Mouse (Mus musculus): ENCODE data around the gene Klhl36. TPM values are rescaled to one million over a fixed set of nuclear protein-coding genes. Genes with fewer than 3 reads are reported as not detected.

Klhl36 gene
- polyA plus RNA-seq, 1 experiment from 2014 or later, result 17.3 TPM

DNA sequence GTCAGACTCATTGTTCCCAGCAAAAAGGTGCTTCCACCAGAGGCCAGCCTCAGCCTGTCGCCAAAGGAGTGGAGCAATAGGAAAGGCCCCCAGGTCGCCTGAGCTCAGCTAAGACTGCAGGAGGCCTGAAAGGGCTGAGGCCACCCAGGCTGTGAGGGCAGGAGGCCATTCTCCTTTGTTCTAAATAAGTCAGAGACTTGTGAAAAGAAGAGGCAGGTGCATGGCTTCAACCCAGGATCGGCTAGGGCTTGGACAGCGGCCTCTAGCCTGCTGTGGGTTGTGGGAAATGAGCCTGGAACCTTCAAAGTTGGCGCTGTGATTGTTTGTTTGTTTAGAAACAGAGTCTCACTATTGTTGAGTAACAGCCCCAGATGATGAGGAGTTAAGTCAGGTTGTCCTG is 8.0 kb upstream of the Klhl36 start:
- WGBS, result 24% methylated on average over 5 of the region's 5 CpGs
- H3K36me3 ChIP-seq, result no peaks in the 10 kb centered on the region
- H3K9me3 ChIP-seq, result no peaks in the 10 kb centered on the region
- H3K27me3 ChIP-seq, result no peaks in the 10 kb centered on the region
- H3K9ac ChIP-seq, result no peak overlapping the region
- H3K4me2 ChIP-seq, result no peak overlapping the region
- ATAC-seq (ENCODE audit: low FRiP score, low read depth), result no peak
- H3K4me1 ChIP-seq (replicated peaks), result no peaks in the 10 kb centered on the region
- no peak overlapping the region for H3K27ac ChIP-seq (replicated peaks)
- no peak overlapping the region for H3K4me3 ChIP-seq

DNA sequence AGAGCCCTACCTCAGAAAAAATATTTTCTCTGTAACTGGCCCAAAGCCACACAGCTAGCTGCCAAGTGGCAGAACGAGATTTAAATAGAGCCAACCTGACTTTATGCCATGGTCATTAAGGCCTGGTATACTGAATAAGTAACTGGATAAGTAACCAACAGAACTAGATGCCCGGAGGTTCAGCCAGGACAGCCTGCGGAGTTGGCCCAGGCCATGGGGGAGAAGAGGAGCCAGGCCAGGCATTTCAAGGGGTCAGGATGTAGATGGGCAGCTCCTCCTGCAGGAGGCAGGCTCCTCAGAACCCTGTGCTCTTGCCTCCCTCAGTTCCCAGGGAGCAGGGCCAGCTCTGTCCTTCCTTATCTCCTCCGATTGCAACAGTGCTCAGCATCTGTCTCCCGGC is 6.4 kb upstream of the Klhl36 start:
- Histone ChIP-seq H3K4me1 (replicated peaks) (no peaks in the 10 kb centered on the region), H3K9ac (no peak overlapping the region), H3K4me2 (no peak overlapping the region), H3K27me3 (no peaks in the 10 kb centered on the region), H3K4me3 (no peak overlapping the region), H3K9me3 (no peaks in the 10 kb centered on the region), H3K36me3 (no peaks in the 10 kb centered on the region), H3K27ac (replicated peaks) (no peak overlapping the region)
- ATAC-seq (ENCODE audit: low FRiP score, low read depth), result no peak
- 75% methylated on average over 5 of the region's 5 CpGs for WGBS

DNA sequence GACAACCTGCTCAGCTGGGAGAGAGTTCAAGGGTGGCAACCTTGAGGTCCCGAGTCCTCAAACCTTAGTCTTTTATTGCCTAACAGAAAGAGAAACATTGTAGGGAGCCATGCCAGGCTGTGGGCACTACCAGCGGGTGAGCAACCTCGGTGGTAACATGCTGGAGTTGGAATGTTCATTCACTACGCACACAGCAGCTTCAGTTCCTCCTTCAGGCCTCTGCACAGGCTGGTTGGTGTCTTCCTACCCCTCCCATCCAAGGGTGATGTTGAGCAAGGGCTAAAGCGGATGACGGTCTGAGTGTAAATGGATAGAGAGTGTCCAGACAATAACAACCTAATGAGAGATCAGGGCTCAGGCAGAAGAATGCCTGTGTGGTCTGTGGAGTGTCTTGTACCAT is 4.3 kb upstream of the Klhl36 start:
- Histone ChIP-seq H3K4me1 (replicated peaks) (peaks cover 3% of the 10 kb centered on the region), H3K9ac (no peak overlapping the region), H3K4me3 (no peak overlapping the region), H3K36me3 (no peaks in the 10 kb centered on the region), H3K27me3 (no peaks in the 10 kb centered on the region), H3K4me2 (no peak overlapping the region), H3K27ac (replicated peaks) (no peak overlapping the region), H3K9me3 (no peaks in the 10 kb centered on the region)
- ATAC-seq (ENCODE audit: low FRiP score, low read depth), result no peak
- WGBS, result 77% methylated on average over 6 of the region's 6 CpGs

DNA sequence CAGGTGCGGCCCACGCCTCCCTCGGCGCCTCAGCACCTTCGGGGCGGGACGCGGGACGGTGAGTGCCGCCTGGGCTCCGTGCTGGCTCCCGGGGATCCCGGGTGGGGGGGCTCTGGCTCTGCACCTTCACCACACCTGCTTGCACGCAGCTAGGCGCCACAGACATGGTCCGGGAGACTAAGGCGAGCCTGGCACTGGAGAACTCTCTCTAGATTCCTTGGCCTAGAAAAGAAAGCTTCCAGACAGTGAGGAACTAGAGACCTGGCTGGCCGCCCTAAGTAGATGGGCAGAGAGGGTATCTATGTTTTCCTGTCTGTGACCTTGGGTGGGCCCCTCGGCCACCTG is 296 bp downstream of the Klhl36 start:
- H3K27ac ChIP-seq (replicated peaks), result peak overlapping the region; percentile 59
- H3K36me3 ChIP-seq, result no peaks in the 10 kb centered on the region
- no peaks in the 10 kb centered on the region for H3K9me3 ChIP-seq
- ATAC-seq (ENCODE audit: low FRiP score, low read depth), result no peak
- peak overlapping the region; percentile 69 for H3K4me2 ChIP-seq
- under 1% methylated on average over 19 of the region's 19 CpGs for WGBS
- peak overlapping the region; percentile 75 for H3K9ac ChIP-seq
- peak overlapping the region; percentile 64 for H3K4me3 ChIP-seq
- H3K27me3 ChIP-seq, result no peaks in the 10 kb centered on the region
- peaks cover 9% of the 10 kb centered on the region for H3K4me1 ChIP-seq (replicated peaks)

DNA sequence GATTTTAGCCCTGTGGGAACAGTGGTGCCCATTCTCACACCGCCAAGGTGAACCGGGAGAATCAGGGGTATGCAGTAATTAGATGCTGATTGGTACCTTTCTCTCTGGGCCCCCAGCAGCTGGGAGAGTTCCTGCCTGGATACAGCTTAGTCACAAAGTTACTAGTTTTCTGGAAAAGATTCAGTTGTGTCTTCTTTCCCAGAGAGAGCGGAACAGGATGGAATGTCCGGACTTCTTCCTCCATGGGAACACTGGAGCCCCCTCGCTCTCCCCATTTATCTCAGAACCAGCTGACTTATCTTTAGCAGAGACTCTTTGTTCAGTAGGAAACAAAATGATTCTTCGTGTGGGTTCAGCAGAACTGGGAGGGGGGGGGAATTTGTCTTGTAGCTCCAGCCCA is 683 bp downstream of the Klhl36 start:
- peak overlapping the region; percentile 59 for H3K27ac ChIP-seq (replicated peaks)
- H3K4me3 ChIP-seq, result peak overlapping the region; percentile 64
- ATAC-seq (ENCODE audit: low FRiP score, low read depth), result no peak

DNA sequence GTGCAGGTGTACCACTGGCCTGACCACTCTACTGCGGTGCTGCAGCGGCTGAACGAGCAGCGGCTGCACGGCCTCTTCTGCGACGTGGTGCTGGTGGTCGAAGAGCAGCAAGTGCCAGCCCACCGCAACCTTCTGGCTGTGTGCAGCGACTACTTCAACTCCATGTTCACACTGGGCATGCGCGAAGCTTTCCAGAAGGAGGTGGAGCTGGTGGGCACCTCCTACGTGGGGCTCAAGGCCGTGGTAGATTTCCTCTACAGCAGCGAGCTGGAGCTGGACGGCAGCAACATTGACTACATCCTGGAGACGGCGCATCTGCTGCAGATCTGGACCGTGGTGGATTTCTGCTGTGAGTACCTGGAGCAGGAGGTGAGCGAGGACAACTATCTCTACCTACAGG is 7.5 kb downstream of the Klhl36 start:
- no peak overlapping the region for H3K4me2 ChIP-seq
- no peaks in the 10 kb centered on the region for H3K4me1 ChIP-seq (replicated peaks)
- 84% methylated on average over 20 of the region's 20 CpGs for WGBS
- no peak overlapping the region for H3K27ac ChIP-seq (replicated peaks)
- no peak for ATAC-seq (ENCODE audit: low FRiP score, low read depth)
- peaks cover 31% of the 10 kb centered on the region for H3K36me3 ChIP-seq
- H3K9me3 ChIP-seq, result no peaks in the 10 kb centered on the region
- H3K9ac ChIP-seq, result no peak overlapping the region
- H3K4me3 ChIP-seq, result no peak overlapping the region
- H3K27me3 ChIP-seq, result no peaks in the 10 kb centered on the region

More for the DNA sequence above, 683 bp downstream of the Klhl36 start:
- Histone ChIP-seq H3K36me3 (no peaks in the 10 kb centered on the region), H3K4me1 (replicated peaks) (peaks cover 9% of the 10 kb centered on the region), H3K9ac (peak overlapping the region; percentile 75), H3K4me2 (peak overlapping the region; percentile 69), H3K27me3 (no peaks in the 10 kb centered on the region), H3K9me3 (no peaks in the 10 kb centered on the region)
- WGBS, result 10% methylated on average over 6 of the region's 6 CpGs

DNA sequence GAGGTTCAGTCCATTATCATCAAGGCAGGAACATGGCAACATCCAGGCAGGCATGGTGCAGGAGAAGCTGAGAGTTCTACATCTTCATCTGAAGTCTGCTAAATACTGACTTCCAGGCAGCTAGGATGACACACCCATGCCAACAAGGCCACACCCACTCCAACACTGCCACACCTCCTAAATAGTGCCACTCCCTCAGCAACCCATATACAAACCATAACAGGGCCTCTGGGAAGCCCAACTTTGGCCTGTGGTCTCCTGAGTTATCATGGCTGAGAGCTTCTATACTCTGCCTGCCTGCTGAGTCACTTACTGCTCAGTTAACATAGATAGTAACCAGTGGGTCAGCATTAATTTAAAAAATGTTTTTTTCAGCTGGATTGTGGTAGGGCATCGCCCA is 11.1 kb downstream of the Klhl36 start:
- ATAC-seq (ENCODE audit: low FRiP score, low read depth), result no peak
- no peak overlapping the region for H3K27ac ChIP-seq (replicated peaks)
- H3K4me1 ChIP-seq (replicated peaks), result no peaks in the 10 kb centered on the region
- no peaks in the 10 kb centered on the region for H3K9me3 ChIP-seq
- H3K36me3 ChIP-seq, result peaks cover 38% of the 10 kb centered on the region
- H3K27me3 ChIP-seq, result no peaks in the 10 kb centered on the region
- no peak overlapping the region for H3K9ac ChIP-seq
- 98% methylated on average over 1 of the region's 1 CpGs for WGBS
- H3K4me2 ChIP-seq, result no peak overlapping the region
- H3K4me3 ChIP-seq, result no peak overlapping the region

DNA sequence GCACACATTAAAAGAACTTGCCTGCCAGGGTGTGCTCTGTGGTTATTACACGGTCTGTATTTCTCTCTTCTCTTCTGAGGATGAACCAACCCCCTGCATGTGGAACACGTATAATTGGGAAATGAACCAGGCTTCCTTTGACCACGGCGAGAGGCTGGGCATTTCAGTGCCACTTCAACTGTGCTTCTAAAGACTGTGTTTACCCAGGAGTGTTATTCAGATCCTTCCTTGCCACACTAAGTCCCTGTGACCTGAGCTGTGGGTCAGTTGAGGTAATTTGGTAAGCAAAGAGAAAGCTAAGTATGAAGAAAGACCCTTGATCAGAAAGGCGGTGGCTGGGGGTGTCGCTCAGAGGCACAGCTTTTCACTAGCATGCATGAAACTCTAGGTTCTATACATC is 19.2 kb downstream of the Klhl36 start:
- ATAC-seq (ENCODE audit: low FRiP score, low read depth), result no peak
- Histone ChIP-seq H3K27ac (replicated peaks) (no peak overlapping the region), H3K4me1 (replicated peaks) (0 out of 2 replicates have a peak, but pooled peaks cover 4% of the 10 kb centered on the region), H3K4me2 (no peak overlapping the region), H3K36me3 (peaks cover 7% of the 10 kb centered on the region; the same call in 1 of the 2 replicates), H3K27me3 (no peaks in the 10 kb centered on the region), H3K9me3 (no peaks in the 10 kb centered on the region), H3K9ac (no peak overlapping the region), H3K4me3 (no peak overlapping the region)
- 65% methylated on average over 6 of the region's 6 CpGs for WGBS

DNA sequence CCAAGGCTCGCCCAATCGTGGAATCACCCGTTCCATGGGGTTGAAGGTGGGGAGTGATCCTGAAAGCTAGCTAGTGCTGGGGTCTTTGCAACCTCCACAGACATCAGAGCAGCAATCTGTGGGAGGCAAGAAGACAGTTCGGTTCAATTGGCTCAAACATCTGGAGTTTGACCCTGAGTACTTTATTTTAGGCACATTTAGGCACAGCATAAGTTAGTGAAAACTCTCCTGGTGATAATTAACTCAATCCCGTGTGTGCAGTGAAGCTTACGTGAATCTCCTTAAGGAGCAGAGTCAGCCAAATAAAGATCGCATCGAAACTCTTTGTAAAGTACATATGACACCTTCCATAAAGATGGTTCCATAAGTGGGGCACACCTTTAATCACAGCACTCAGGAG is 19.9 kb downstream of the Klhl36 start:
- no peak overlapping the region for H3K4me3 ChIP-seq
- no peaks in the 10 kb centered on the region for H3K27me3 ChIP-seq
- H3K4me2 ChIP-seq, result no peak overlapping the region
- H3K4me1 ChIP-seq (replicated peaks), result 0 out of 2 replicates have a peak, but pooled peaks cover 4% of the 10 kb centered on the region
- no peak for ATAC-seq (ENCODE audit: low FRiP score, low read depth)
- 79% methylated on average over 8 of the region's 8 CpGs for WGBS
- H3K9me3 ChIP-seq, result no peaks in the 10 kb centered on the region
- peaks cover 7% of the 10 kb centered on the region; the same call in 1 of the 2 replicates for H3K36me3 ChIP-seq
- H3K9ac ChIP-seq, result no peak overlapping the region
- H3K27ac ChIP-seq (replicated peaks), result no peak overlapping the region

DNA sequence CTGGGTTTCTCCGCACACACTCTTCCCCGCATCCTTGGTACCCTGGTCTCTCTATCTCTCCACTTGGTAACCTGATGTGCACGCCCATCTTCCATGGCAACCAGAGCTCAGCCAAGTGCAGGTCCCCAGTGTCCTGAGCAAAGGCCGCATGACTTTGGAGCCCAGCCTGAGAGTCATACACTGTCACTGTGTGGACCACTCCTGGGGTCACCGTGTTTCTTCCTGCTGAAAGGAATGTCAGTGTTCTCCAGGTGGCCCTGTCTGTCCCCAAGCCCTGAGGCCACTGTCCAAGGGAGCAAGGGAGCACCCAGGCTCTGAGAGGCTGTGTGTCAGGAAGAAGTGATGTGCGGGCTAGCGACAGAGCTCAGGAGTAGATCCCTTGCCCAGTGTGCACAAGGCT is 21.2 kb downstream of the Klhl36 start:
- 0 out of 2 replicates have a peak, but pooled peaks cover 4% of the 10 kb centered on the region for H3K4me1 ChIP-seq (replicated peaks)
- H3K4me2 ChIP-seq, result no peak overlapping the region
- no peak overlapping the region for H3K4me3 ChIP-seq
- no peak overlapping the region for H3K9ac ChIP-seq
- WGBS, result 91% methylated on average over 7 of the region's 7 CpGs
- no peaks in the 10 kb centered on the region for H3K9me3 ChIP-seq
- H3K27me3 ChIP-seq, result no peaks in the 10 kb centered on the region
- no peak overlapping the region for H3K27ac ChIP-seq (replicated peaks)
- ATAC-seq (ENCODE audit: low FRiP score, low read depth), result no peak
- no peaks in the 10 kb centered on the region for H3K36me3 ChIP-seq

DNA sequence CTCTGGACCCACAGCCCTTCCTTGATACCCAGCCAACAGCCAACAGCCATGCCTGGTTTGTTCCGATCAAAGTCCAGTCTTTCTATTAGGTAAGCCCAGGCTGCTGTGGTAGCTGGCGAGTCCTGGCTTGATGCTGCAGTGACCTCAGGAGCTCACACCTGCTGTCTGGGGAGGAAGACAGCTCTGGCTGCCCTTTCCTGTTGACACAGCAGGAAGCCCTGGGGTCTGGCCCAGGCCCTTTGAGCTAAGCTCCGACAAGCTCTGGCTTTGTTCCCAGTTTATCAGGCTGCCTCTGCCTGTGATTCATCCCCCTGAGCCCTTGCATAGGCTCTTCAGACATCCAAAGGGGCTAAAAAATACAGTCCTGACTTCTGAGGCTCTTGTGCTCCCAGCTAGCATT is 23.5 kb downstream of the Klhl36 start:
- Histone ChIP-seq H3K4me3 (no peak overlapping the region), H3K4me2 (no peak overlapping the region), H3K27ac (replicated peaks) (no peak overlapping the region), H3K4me1 (replicated peaks) (0 out of 2 replicates have a peak, but pooled peaks cover 4% of the 10 kb centered on the region), H3K9ac (no peak overlapping the region), H3K36me3 (no peaks in the 10 kb centered on the region), H3K27me3 (no peaks in the 10 kb centered on the region), H3K9me3 (no peaks in the 10 kb centered on the region)
- ATAC-seq (ENCODE audit: low FRiP score, low read depth), result peak; percentile 63; the same call in 1 of the 2 replicates
- WGBS, result 35% methylated on average over 3 of the region's 3 CpGs

DNA sequence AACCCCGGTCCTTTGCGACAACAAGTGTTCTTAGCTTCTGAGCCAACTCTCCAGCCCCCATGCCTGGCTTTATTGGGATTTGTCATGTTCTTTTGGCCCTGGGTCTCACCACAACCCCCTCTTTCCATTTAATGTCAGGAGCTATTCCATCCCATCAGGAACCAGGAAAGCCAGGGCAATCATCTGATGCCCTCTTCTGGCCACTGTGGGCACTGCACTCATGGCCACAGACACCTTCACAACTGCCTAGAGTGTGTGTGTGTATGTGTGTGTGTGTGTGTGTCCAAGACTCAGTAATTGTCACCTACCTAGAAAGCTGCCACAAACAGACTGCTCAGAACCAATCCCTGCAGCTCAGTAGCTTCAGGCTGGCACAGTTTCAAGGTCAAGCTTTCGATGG is 25.1 kb downstream of the Klhl36 start:
- Histone ChIP-seq H3K9ac (no peak overlapping the region), H3K9me3 (no peaks in the 10 kb centered on the region), H3K27me3 (no peaks in the 10 kb centered on the region), H3K27ac (replicated peaks) (no peak overlapping the region), H3K4me2 (no peak overlapping the region), H3K36me3 (no peaks in the 10 kb centered on the region), H3K4me1 (replicated peaks) (0 out of 2 replicates have a peak, but pooled peaks cover 4% of the 10 kb centered on the region), H3K4me3 (no peak overlapping the region)
- WGBS, result 86% methylated on average over 3 of the region's 3 CpGs
- ATAC-seq (ENCODE audit: low FRiP score, low read depth), result no peak

DNA sequence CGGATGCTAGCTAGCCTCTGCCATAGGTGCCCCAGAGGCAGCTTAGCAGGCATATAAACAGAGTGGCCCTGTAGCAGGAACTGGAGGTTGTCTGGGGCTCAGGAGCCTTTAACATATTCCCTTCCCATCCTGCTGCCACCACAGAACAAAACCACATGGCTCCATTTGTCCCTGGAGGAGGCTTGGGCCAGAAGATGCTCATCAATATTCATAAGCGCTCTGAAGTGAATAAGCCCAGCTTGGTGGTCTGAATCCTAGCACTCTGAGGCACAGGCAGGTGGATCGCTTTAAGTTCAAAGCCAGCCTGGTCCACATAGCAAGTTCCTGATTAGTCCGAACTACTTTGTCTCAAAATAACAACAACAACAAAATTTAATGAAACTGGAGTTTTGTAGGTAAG is 25.9 kb downstream of the Klhl36 start:
- WGBS, result 57% methylated on average over 4 of the region's 4 CpGs

More for the DNA sequence above, 25.9 kb downstream of the Klhl36 start:
- Histone ChIP-seq H3K4me1 (replicated peaks) (0 out of 2 replicates have a peak, but pooled peaks cover 4% of the 10 kb centered on the region), H3K9me3 (no peaks in the 10 kb centered on the region), H3K27ac (replicated peaks) (no peak overlapping the region), H3K4me3 (no peak overlapping the region), H3K36me3 (no peaks in the 10 kb centered on the region), H3K27me3 (no peaks in the 10 kb centered on the region), H3K9ac (no peak overlapping the region), H3K4me2 (no peak overlapping the region)
- no peak for ATAC-seq (ENCODE audit: low FRiP score, low read depth)
